Mouse (Mus musculus) liver, adult 2 months (tissue): ENCODE measurements around the gene Itih1.

Source experiments
- CTCF ChIP-seq: fragments of 200-500 bp; IDR thresholded peaks from 2 replicates; pipeline ENCODE4 v1.5.1; 2011; ENCODE audit warnings: low read depth, low read length, control low read depth
- POLR2A ChIP-seq: fragments of 200-500 bp; IDR thresholded peaks from 2 replicates; pipeline ENCODE4 v1.6.1; 2011; ENCODE audit warnings: low read length, control low read depth; ENCODE audit not compliant: insufficient read depth; ENCODE audit errors: extremely low read depth

DNA sequence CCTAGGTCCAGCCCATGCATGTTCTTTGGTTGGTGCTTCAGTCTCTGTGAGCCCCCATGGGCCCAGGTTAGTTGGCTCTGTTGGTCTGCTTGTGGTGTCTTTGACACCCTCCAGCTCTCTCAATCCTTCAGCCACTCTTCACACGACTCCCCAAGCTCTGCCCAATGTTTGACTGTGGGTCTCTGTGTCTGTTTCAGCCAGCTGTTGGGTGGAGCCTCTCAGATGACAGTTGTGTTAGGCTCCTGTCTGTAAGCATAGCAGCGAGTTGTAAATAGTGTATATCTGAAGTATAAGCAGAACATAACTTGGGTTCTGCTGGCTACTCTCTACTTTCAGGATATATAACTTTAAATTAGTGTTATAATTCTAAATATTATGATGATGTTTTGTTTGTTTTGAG, 15.4 kb upstream of the Itih1 start:
- TF ChIP-seq CTCF = no peak
- TF ChIP-seq POLR2A = no peak
